17 mouse cellular contexts compared by ENCODE assay signal in the genomic region with DNA sequence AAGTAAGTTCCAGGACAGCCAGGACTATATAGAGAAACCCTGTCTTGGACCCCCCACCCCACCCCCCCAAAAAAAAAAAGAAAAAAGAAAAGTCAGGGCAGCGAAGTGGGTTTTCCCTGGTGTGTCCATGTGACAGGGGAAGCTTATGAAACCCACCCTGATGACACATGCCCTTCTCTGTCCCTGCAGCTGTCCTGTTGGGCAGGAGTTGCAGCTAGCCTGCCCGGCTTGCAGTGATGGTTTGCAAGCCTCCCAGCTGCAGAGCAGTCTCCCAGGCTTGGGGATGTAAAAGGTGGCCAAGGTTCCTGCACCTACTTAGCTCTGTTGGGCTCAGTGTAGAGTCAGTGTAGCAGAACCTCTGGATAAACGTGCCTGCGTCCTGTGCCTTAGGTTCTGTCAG. TPM values are rescaled to one million over a fixed set of nuclear protein-coding genes. Genes with fewer than 3 reads are reported as not detected.
A peak's percentile ranks its signal among the peaks of the same experiment; 100 is the strongest.
DNase-seq lines count a peak whose midpoint lies in the region; ATAC-seq lines count a peak whose summit lies in the region.
"Had no signal": no experiment of that assay in that cellular context is flagged by ENCODE, and none has a peak within 500 bp of the region (broad histone marks: within the 10 kb centered on the region; RNA-seq: fewer than 3 reads in every experiment).

No protein-coding gene starts in this region.

- no peak overlapping the region for H3K4me3 ChIP-seq in hindbrain, embryonic 12.5 days
- no peak overlapping the region for H3K4me3 ChIP-seq in hindbrain, embryonic 16.5 days (ENCODE audit: low read length)
- no peak overlapping the region for H3K4me3 ChIP-seq in midbrain, embryonic 13.5 days (replicated peaks)
- H3K4me3 ChIP-seq in midbrain, embryonic 15.5 days = no peak overlapping the region
- H3K4me3 ChIP-seq in embryonic facial prominence, embryonic 14.5 days (ENCODE audit: low read depth, low read length) = no peak overlapping the region
- no peak overlapping the region for H3K4me3 ChIP-seq in limb, embryonic 15.5 days
- H3K4me3 ChIP-seq: liver, embryonic 15.5 days had no signal

- no peak overlapping the region for H3K4me2 ChIP-seq in hindbrain, embryonic 12.5 days (replicated peaks)
- no peak overlapping the region for H3K4me2 ChIP-seq in hindbrain, embryonic 16.5 days (ENCODE audit: low read length)
- no peak overlapping the region for H3K4me2 ChIP-seq in midbrain, embryonic 13.5 days (replicated peaks)
- H3K4me2 ChIP-seq in midbrain, embryonic 15.5 days = no peak overlapping the region
- no peak overlapping the region for H3K4me2 ChIP-seq in embryonic facial prominence, embryonic 14.5 days (ENCODE audit: low read depth, low read length)
- H3K4me2 ChIP-seq in limb, embryonic 15.5 days = no peak overlapping the region
- H3K4me2 ChIP-seq: liver, embryonic 15.5 days had no signal

- H3K27ac ChIP-seq in hindbrain, embryonic 12.5 days = peak overlapping the region; percentile 84
- H3K27ac ChIP-seq in hindbrain, embryonic 16.5 days (ENCODE audit: low read depth, low read length) = no peak overlapping the region
- H3K27ac ChIP-seq in midbrain, embryonic 13.5 days = peak overlapping the region; percentile 82; the same call in 1 of the 2 replicates
- no peak overlapping the region for H3K27ac ChIP-seq in midbrain, embryonic 15.5 days
- H3K27ac ChIP-seq in embryonic facial prominence, embryonic 14.5 days (replicated peaks; ENCODE audit: low read depth, low read length) = peak overlapping the region; percentile 95
- H3K27ac ChIP-seq in limb, embryonic 15.5 days = peak overlapping the region; percentile 93
- H3K27ac ChIP-seq: liver, embryonic 15.5 days had no signal

- peaks cover 54% of the 10 kb centered on the region for H3K4me1 ChIP-seq in hindbrain, embryonic 12.5 days
- H3K4me1 ChIP-seq in hindbrain, embryonic 16.5 days (ENCODE audit: control insufficient read depth, insufficient read depth, low read depth, low read length) = peaks cover 12% of the 10 kb centered on the region
- peaks cover 51% of the 10 kb centered on the region for H3K4me1 ChIP-seq in midbrain, embryonic 13.5 days (replicated peaks)
- peaks cover 22% of the 10 kb centered on the region for H3K4me1 ChIP-seq in midbrain, embryonic 15.5 days
- H3K4me1 ChIP-seq in embryonic facial prominence, embryonic 14.5 days (ENCODE audit: control insufficient read depth, insufficient read depth, low read length) = peaks cover 68% of the 10 kb centered on the region
- H3K4me1 ChIP-seq in limb, embryonic 15.5 days = peaks cover 78% of the 10 kb centered on the region
- H3K4me1 ChIP-seq: liver, embryonic 15.5 days had no signal

- H3K27me3 ChIP-seq in hindbrain, embryonic 12.5 days = no peaks in the 10 kb centered on the region
- no peaks in the 10 kb centered on the region for H3K27me3 ChIP-seq in hindbrain, embryonic 16.5 days (replicated peaks; ENCODE audit: control insufficient read depth, insufficient read depth, low read length)
- H3K27me3 ChIP-seq in midbrain, embryonic 13.5 days = no peaks in the 10 kb centered on the region
- no peaks in the 10 kb centered on the region for H3K27me3 ChIP-seq in midbrain, embryonic 15.5 days (replicated peaks)
- H3K27me3 ChIP-seq in embryonic facial prominence, embryonic 14.5 days (replicated peaks; ENCODE audit: control insufficient read depth, insufficient read depth, low read length) = no peaks in the 10 kb centered on the region
- no peaks in the 10 kb centered on the region for H3K27me3 ChIP-seq in limb, embryonic 15.5 days
- H3K27me3 ChIP-seq: liver, embryonic 15.5 days had no signal

- H3K36me3 ChIP-seq in hindbrain, embryonic 12.5 days = no peaks in the 10 kb centered on the region
- H3K36me3 ChIP-seq in hindbrain, embryonic 16.5 days (ENCODE audit: control insufficient read depth, insufficient read depth, low read length) = no peaks in the 10 kb centered on the region
- no peaks in the 10 kb centered on the region for H3K36me3 ChIP-seq in midbrain, embryonic 13.5 days
- H3K36me3 ChIP-seq in midbrain, embryonic 15.5 days (replicated peaks) = no peaks in the 10 kb centered on the region
- H3K36me3 ChIP-seq in embryonic facial prominence, embryonic 14.5 days (ENCODE audit: control insufficient read depth, insufficient read depth, low read length) = no peaks in the 10 kb centered on the region
- no peaks in the 10 kb centered on the region for H3K36me3 ChIP-seq in limb, embryonic 15.5 days
- H3K36me3 ChIP-seq: liver, embryonic 15.5 days had no signal

- no peak for ATAC-seq in hindbrain, embryonic 12.5 days (ENCODE audit: low FRiP score)
- no peak for ATAC-seq in hindbrain, embryonic 16.5 days
- no peak for ATAC-seq in midbrain, embryonic 13.5 days
- ATAC-seq in midbrain, embryonic 15.5 days (replicated peaks) = no peak
- no peak for ATAC-seq in embryonic facial prominence, embryonic 14.5 days (ENCODE audit: low read depth)
- no peak for ATAC-seq in limb, embryonic 15.5 days (ENCODE audit: insufficient number of reproducible peaks, low FRiP score, low TSS enrichment, low read depth)
- ATAC-seq in megakaryocyte, adult 5-6 weeks (ENCODE audit: poor library complexity, severe bottlenecking) = no peak
- ATAC-seq: CD4-positive, CD25-positive, alpha-beta regulatory T cell, adult 4 months had no signal

- no peak for DNase-seq in embryonic facial prominence, embryonic 14.5 days (ENCODE audit: low spot score)
- no peak for DNase-seq in gastrocnemius, adult 8-10 months (ENCODE audit: low spot score in 2 of 2)
- DNase-seq: adrenal gland, adult 2 months; cerebellum, adult 11 months; gastrocnemius, postnatal 36 days; kidney, postnatal 10 days; lung, postnatal 10 days; midbrain, embryonic 14.5 days; retina, postnatal 1 day had no signal

- WGBS in hindbrain, embryonic 12.5 days = 84% methylated on average over 4 of the region's 4 CpGs
- 85% methylated on average over 4 of the region's 4 CpGs for WGBS in hindbrain, embryonic 16.5 days
- 93% methylated on average over 4 of the region's 4 CpGs for WGBS in midbrain, embryonic 13.5 days
- 88% methylated on average over 4 of the region's 4 CpGs for WGBS in midbrain, embryonic 15.5 days
- WGBS in embryonic facial prominence, embryonic 14.5 days = 72% methylated on average over 4 of the region's 4 CpGs
- WGBS in limb, embryonic 15.5 days = 58% methylated on average over 4 of the region's 4 CpGs

- H3K9ac ChIP-seq in hindbrain, embryonic 12.5 days = no peak overlapping the region
- H3K9ac ChIP-seq in hindbrain, embryonic 16.5 days (ENCODE audit: low read depth, low read length) = no peak overlapping the region
- no peak overlapping the region for H3K9ac ChIP-seq in midbrain, embryonic 13.5 days (replicated peaks)
- H3K9ac ChIP-seq in midbrain, embryonic 15.5 days = no peak overlapping the region
- no peak overlapping the region for H3K9ac ChIP-seq in embryonic facial prominence, embryonic 14.5 days (ENCODE audit: low read depth, low read length)
- H3K9ac ChIP-seq in limb, embryonic 15.5 days = no peak overlapping the region
- H3K9ac ChIP-seq: liver, embryonic 15.5 days had no signal

- no peaks in the 10 kb centered on the region for H3K9me3 ChIP-seq in hindbrain, embryonic 12.5 days (replicated peaks)
- no peaks in the 10 kb centered on the region for H3K9me3 ChIP-seq in hindbrain, embryonic 16.5 days (ENCODE audit: control insufficient read depth, low read length)
- H3K9me3 ChIP-seq in midbrain, embryonic 13.5 days = no peaks in the 10 kb centered on the region
- no peaks in the 10 kb centered on the region for H3K9me3 ChIP-seq in midbrain, embryonic 15.5 days
- no peaks in the 10 kb centered on the region for H3K9me3 ChIP-seq in embryonic facial prominence, embryonic 14.5 days (ENCODE audit: control insufficient read depth, low read length)
- H3K9me3 ChIP-seq in limb, embryonic 15.5 days = no peaks in the 10 kb centered on the region
- H3K9me3 ChIP-seq: liver, embryonic 15.5 days had no signal

RNA-seq across cellular contexts. Expression of gene Dusp7, which starts 28.7 kb away (rescaled TPM):
- polyA plus RNA-seq in hindbrain, embryonic 12.5 days (2016; fragmentation: Nextera tagmentation; extraction: Ambion mirVana) = 25.5 and 26.9 TPM in 2 replicates
- polyA plus RNA-seq in hindbrain, embryonic 16.5 days (2015; fragmentation: Nextera tagmentation; extraction: Ambion mirVana) = 12.5 and 13.1 TPM in 2 replicates
- 9.0 and 9.4 TPM in 2 replicates for polyA plus RNA-seq in midbrain, embryonic 13.5 days (2015; fragmentation: Nextera tagmentation; extraction: Ambion mirVana)
- polyA plus RNA-seq in midbrain, embryonic 15.5 days (2015; fragmentation: Nextera tagmentation; extraction: Ambion mirVana) = 15.7 and 16.1 TPM in 2 replicates
- 44.0 and 48.4 TPM in 2 replicates for polyA plus RNA-seq in embryonic facial prominence, embryonic 14.5 days (2014; fragmentation: Nextera tagmentation; extraction: Ambion mirVana)
- polyA plus RNA-seq in limb, embryonic 15.5 days (2015; fragmentation: Nextera tagmentation; extraction: Ambion mirVana) = 39.0 and 47.0 TPM in 2 replicates
- total RNA-seq in megakaryocyte, adult 5-6 weeks (2015) = 71.0 and 83.1 TPM in 2 replicates
- 28.1 and 35.0 TPM in 2 replicates for total RNA-seq in megakaryocyte, adult 5-6 weeks (2017)
- total RNA-seq in gastrocnemius, adult 8-10 months (2022) = 10 to 100 TPM; 15.4 to 53.2 (median 35.0) TPM

RNA-seq across cellular contexts. Expression of gene Poc1a, which starts 58.9 kb away (rescaled TPM):
- polyA plus RNA-seq in hindbrain, embryonic 12.5 days (2016; fragmentation: Nextera tagmentation; extraction: Ambion mirVana) = 15.4 and 16.4 TPM in 2 replicates
- 8.9 and 9.7 TPM in 2 replicates for polyA plus RNA-seq in hindbrain, embryonic 16.5 days (2015; fragmentation: Nextera tagmentation; extraction: Ambion mirVana)
- 10.6 and 13.5 TPM in 2 replicates for polyA plus RNA-seq in midbrain, embryonic 13.5 days (2015; fragmentation: Nextera tagmentation; extraction: Ambion mirVana)
- 9.1 and 9.9 TPM in 2 replicates for polyA plus RNA-seq in midbrain, embryonic 15.5 days (2015; fragmentation: Nextera tagmentation; extraction: Ambion mirVana)
- polyA plus RNA-seq in embryonic facial prominence, embryonic 14.5 days (2014; fragmentation: Nextera tagmentation; extraction: Ambion mirVana) = 16.6 and 21.5 TPM in 2 replicates
- 19.1 and 21.3 TPM in 2 replicates for polyA plus RNA-seq in limb, embryonic 15.5 days (2015; fragmentation: Nextera tagmentation; extraction: Ambion mirVana)
- 26.7 and 37.1 TPM in 2 replicates for total RNA-seq in megakaryocyte, adult 5-6 weeks (2015)
- total RNA-seq in megakaryocyte, adult 5-6 weeks (2017) = 15.7 and 23.1 TPM in 2 replicates
- total RNA-seq in gastrocnemius, adult 8-10 months (2022) = 1 to 10 TPM in 3 of 4 experiments, under 1 TPM in 1; 0.99 to 1.7 (median 1.3) TPM

Comparison
In these comparisons a context has a peak if more than half of its experiments do, and no peak if none do; other contexts are left out.
1. H3K27ac ChIP-seq: peak in hindbrain, embryonic 12.5 days (single experiment), midbrain, embryonic 13.5 days (single experiment), embryonic facial prominence, embryonic 14.5 days (single experiment) and limb, embryonic 15.5 days (single experiment); none in hindbrain, embryonic 16.5 days (single experiment) and midbrain, embryonic 15.5 days (single experiment).